Mouse (Mus musculus) forelimb bud, embryonic 11.5 days (tissue): ENCODE results near the gene Gm45337.
"Not testable (repeated sequence)": the region's sequence is repeated elsewhere in the genome, so short reads cannot be mapped to it uniquely, and the experiment has no call there.

Source experiments
- DNase-seq: peaks from one replicate; pipeline ENCODE4 v3.0.0-alpha.2; 2012; ENCODE audit warnings: low read depth, low spot score

Gm45337 gene

GRCm38 (mm10) chr7:142144507-142144906, at the start of gene Gm45337:
TSS of gene Gm45337 (minus strand) at chr7:142144607.
- no peak for DNase-seq

- no peak for DNase-seq
Observed at GRCm38 (mm10) chr7:142190289-142190688, 45.9 kb upstream of the Gm45337 start, which contains the start of gene Gm10153. TSS of gene Gm10153 (minus strand) at chr7:142190389.

GRCm38 (mm10) chr7:142188156-142188555, 43.7 kb upstream of the Gm45337 start:
- no peak for DNase-seq

- DNase-seq, result no peak
Observed at GRCm38 (mm10) chr7:142181021-142181420, 36.6 kb upstream of the Gm45337 start.

- no peak for DNase-seq
Observed at GRCm38 (mm10) chr7:142178685-142179084, 34.3 kb upstream of the Gm45337 start.

GRCm38 (mm10) chr7:142175905-142176304, 31.5 kb upstream of the Gm45337 start, which contains the start of gene Krtap5-2:
TSS of gene Krtap5-2 (minus strand) at chr7:142176005.
- not testable (repeated sequence) for DNase-seq

- peak; percentile 35 for DNase-seq
Observed at GRCm38 (mm10) chr7:142169836-142170235, 25.4 kb upstream of the Gm45337 start.

GRCm38 (mm10) chr7:142165639-142166038, 21.2 kb upstream of the Gm45337 start, which contains the start of gene Gm4553:
TSS of gene Gm4553 (minus strand) at chr7:142165739.
- not testable (repeated sequence) for DNase-seq

GRCm38 (mm10) chr7:142159366-142159765, 15.0 kb upstream of the Gm45337 start:
- DNase-seq, result no peak

GRCm38 (mm10) chr7:142157013-142157412, 12.6 kb upstream of the Gm45337 start, which contains the start of gene Gm29735:
TSS of gene Gm29735 (minus strand) at chr7:142157113.
- not testable (repeated sequence) for DNase-seq

- no peak for DNase-seq
Observed at GRCm38 (mm10) chr7:142155308-142155707, 10.9 kb upstream of the Gm45337 start.

GRCm38 (mm10) chr7:142152191-142152590, 7.8 kb upstream of the Gm45337 start:
- DNase-seq, result no peak

GRCm38 (mm10) chr7:142148633-142149032, 4.2 kb upstream of the Gm45337 start:
- DNase-seq, result no peak

- DNase-seq, result peak; percentile 61
Observed at GRCm38 (mm10) chr7:142146033-142146432, 1.6 kb upstream of the Gm45337 start.

- no peak for DNase-seq
Observed at GRCm38 (mm10) chr7:142145413-142145940, 1.1 kb upstream of the Gm45337 start.

GRCm38 (mm10) chr7:142143506-142144010, 849 bp downstream of the Gm45337 start:
- DNase-seq, result not testable (repeated sequence)

- no peak for DNase-seq
Observed at GRCm38 (mm10) chr7:142140696-142141095, 3.7 kb downstream of the Gm45337 start.

GRCm38 (mm10) chr7:142135934-142136333, 8.5 kb downstream of the Gm45337 start, which contains the start of gene Gm39115:
TSS of gene Gm39115 (minus strand) at chr7:142136034.
- not testable (repeated sequence) for DNase-seq

- DNase-seq, result no peak
Observed at GRCm38 (mm10) chr7:142134206-142134995, 10.0 kb downstream of the Gm45337 start.

GRCm38 (mm10) chr7:142128843-142129242, 15.6 kb downstream of the Gm45337 start:
- DNase-seq, result no peak

GRCm38 (mm10) chr7:142120629-142121028, 23.8 kb downstream of the Gm45337 start, which contains the start of gene Gm45618:
TSS of gene Gm45618 (minus strand) at chr7:142120729.
- not testable (repeated sequence) for DNase-seq

GRCm38 (mm10) chr7:142119632-142120031, 24.8 kb downstream of the Gm45337 start:
- DNase-seq, result no peak
